Mouse (Mus musculus): Measurements from ENCODE around the gene 5330417H12Rik.

DNA sequence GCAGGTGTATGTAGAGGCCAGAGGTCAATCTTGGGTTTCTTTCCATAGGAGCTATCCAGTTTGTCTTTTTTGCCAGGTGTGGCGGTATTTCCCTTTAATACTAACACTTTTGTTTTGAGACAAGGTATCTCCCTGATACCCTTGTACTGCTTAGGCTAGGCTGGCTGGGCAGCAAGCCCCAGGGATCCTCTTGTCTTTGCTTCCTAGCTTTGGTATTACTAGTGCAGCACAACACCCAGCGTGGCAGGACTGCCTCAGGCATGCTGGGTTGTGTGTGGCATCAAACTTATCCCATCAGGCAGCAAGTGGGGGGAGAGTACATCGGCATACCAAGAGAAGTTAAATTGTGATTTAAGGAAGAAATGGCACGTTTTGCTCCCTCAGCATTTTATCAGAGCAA lies 22.5 kb downstream of the 5330417H12Rik start:
- TF ChIP-seq CTCF (IDR thresholded peaks at IDR 0.05; ENCODE audit: low read depth) (no peak), EP300 (IDR thresholded peaks at IDR 0.05; ENCODE audit: low read depth) (no peak)
